Mouse (Mus musculus) liver, embryonic 14.5 days (tissue): ENCODE measurements around the gene Sf3a2.

Experiments used
- CTCF ChIP-seq: IDR thresholded peaks from 2 replicates; pipeline ENCODE4 v1.5.1; 2016; ENCODE audit warnings: antibody characterized with exemption, low read depth, control low read depth
- EP300 ChIP-seq: IDR thresholded peaks from 2 replicates; pipeline ENCODE4 v1.6.1; 2016; ENCODE audit warnings: antibody characterized with exemption, low read depth

DNA sequence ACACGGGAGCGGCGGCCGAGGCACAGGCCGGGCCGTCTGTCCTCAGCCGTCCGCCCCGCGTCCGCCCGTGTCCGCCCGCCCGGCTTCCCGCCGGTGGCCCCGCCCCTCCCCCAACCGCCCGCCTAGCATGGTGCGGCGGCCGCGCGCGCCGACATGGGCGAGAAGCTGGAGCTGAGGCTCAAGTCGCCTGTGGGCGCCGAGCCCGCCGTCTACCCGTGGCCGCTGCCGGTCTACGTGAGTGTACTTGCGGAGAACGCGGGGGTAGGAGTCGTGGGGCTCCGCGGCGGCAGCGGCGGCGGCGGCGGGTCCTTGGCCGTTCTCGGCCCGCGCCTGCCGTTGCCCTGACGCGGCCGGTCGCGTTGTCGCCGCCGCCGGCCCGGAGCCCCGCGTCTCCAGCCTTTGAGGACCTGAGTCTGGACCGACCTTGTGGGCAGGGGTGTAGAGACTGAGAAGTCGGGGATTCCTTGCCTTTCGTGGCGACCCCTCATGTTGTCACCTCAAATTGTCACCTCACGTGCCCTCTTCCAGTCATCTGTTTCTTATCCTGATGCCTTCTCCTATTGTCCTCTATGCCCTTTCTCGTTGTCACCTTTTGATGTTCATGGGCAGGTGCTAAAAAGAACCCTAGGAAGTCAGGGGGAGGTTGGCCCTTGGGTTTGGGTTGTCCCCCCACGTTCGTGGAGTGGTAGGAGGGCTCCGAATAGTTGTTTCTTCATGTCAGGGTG lies 42.5 kb upstream of the Sf3a2 start:
- TF ChIP-seq CTCF, result no peak
- no peak for TF ChIP-seq EP300
